Mouse (Mus musculus) yolk sac, embryonic 10.5 days (tissue): ENCODE measurements around the gene Lhx1.
A peak's percentile ranks its signal among the peaks of the same experiment; 100 is the strongest.

Experiments
- DNase-seq: peaks from one replicate; pipeline ENCODE4 v3.0.0-alpha.2; 2017; ENCODE audit warnings: low spot score

The Lhx1 gene

DNA sequence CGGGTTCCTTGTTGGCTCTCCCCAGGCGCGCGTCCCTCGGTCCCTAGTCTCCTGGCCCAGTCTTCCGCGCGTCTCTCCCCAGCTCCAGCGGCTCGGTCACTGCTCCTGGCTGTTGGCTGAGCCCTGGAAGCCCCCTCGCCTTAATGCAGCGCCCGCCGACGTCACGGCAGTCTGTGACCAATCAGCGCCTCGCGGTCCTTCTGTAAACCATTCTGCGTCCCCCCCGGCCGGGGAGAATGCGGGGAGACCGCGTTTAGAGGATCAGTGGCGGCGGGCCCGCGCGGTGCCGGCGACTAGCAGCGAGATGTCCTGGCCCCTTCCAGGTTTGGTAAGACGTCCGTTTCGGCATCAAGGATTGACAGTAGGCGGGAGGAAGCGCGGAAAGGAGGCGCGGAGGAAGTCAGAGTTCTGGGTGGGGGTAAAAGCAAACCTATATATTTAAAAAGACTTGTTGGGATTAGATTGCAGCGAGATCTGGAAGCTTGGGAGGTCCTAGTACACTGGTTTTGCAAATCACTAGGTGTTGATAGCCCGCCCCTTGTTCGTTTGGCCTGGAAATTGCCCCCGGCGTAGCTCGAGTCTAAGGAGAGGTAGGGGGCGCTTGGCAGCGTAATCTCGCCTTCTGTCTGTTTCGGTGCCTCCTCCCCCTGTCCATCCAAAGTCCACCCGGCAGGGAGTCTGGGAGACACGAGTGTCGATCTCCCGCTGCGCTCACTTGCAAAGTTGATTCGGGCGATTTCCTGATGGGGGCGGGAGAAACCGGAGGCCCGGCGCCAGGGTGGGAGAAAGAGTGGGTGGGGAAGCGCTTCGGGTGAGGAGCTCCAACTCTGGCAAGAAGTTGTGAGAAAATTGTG is at the start of gene Lhx1:
TSS of gene Lhx1 (minus strand) at position 115 of the 854 bp plus-strand sequence.
- peak; percentile 81 for DNase-seq

DNA sequence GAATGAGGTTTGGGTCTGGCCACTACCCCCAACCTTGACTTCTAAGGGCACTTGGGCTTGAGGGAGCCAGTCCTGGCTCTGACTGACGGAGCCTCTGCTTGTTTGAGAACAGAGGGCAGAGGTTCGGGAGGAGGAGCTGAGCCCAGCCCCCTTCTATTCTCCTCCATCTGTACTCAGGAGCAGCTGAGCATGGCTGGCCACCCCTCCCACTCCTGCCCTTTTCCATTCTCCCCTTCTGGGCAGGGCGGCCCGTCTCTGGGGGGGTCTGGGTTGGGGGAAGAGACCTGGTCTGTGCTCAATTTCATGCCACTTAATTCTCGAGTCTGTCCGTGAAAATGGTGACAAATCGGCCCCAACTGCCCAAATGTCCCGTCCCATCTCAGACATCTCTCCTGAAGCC is 49.5 kb upstream of the Lhx1 start:
- DNase-seq: no peak

DNA sequence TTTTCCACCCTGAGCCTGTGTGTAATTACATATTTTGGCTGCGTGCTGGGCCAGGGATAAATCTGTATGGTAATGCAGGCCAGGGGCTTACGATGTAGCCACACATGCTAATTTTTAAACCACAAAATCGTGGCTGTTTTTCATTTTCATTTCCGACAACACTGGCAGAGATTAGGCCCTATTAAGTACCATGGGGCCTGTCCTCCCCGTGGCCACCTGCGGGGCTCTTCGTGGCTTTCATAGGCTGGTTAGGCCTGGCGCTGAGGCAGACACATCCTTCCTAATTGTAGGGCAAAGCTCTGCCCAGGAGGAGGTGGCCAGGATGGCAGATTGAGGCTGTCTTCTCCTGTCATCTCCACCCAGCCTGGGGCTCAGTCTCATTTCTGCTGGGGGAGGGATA is 48.3 kb upstream of the Lhx1 start:
- DNase-seq: no peak

DNA sequence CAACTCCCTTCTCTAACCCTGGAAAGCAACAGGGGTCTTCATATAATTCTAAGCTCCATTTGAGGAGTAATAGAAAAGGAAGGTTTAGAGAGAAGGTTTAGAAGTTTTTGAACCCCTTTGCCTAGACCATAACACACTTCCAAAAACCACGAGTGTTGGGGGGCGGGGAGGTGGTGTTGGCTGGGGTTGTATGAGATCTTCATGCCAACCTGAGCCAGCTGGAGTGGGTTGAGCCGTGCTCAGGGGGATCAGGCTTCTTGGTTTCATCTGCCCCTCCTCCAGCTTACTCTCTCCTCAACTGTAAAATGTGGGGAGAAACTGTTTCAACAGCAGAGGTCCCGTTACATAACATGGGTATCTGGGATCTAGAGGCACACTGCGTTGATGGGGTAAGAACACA is 45.5 kb upstream of the Lhx1 start:
- no peak for DNase-seq

DNA sequence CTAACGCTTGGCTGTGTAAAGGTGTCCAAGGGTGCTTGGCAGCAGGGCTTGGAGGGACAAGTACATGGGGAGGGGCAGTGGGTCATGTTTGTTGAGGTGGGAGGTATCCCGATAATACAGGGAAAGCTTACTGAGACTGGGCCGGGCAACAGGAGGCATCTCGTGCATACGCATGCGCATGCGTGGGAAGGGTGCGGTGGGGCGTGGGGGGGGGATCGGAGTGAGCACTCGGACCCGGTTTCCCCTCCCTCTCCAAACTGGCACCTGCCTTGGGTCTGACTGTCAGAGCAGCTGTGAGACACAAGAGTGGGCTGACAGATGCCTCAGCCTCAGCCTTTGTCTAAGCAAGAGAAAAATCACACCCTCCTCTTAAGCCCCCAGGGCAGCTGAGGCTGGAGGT is 45.1 kb upstream of the Lhx1 start:
- DNase-seq: no peak

DNA sequence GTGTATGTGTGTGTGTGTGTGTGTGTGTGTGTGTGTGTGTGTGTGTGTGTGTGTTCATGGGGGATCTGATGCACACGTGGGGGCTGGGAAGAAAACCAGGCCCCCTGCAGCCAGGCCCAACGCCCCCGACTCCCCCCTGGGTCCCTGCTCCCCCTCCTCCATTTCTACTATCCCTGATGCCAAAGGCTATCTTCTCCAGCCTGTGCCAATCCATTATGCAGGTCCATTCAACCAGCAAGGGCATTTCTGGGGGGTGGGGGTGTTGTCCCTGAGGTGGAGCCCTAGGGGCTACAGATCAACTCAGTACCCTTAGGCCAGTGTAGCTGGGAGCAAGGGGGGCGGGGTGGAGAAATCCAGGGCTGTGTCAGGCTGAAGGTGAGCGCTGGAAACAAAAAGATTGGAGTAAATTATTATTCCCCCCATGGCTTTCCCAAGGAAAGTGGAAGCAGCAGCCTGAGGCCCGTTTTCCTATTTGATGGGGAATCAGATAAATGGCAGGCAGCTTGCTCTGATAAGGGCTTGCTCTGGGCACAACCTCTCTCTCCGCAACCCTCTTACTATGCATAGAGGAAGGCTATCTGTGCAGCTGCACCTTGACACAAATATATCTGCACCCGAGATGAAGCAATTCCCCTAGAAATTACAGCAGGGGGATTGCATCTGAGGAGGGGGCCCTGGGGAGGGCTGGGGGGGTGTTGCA is 43.9 kb upstream of the Lhx1 start:
- no peak for DNase-seq

DNA sequence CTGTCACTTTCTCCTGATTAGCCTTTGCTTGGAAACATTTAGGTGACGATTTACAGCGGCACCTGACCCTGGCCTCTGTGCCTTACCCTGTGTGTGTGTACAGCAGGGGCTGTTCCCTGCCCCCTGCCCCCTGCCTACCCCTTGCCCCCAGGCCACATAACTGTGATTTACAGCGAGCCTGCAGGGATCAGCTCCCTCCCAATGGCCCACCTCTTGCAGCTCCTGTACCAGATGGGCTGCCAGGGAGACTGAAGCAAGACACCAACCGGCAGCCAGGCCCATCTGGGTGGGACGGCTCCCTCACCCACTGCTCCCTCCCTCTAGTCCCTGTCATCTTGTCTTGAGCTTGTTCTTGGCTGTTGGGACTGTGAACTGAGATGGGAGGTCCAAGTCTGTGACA is 43.1 kb upstream of the Lhx1 start:
- DNase-seq: peak; percentile 19

DNA sequence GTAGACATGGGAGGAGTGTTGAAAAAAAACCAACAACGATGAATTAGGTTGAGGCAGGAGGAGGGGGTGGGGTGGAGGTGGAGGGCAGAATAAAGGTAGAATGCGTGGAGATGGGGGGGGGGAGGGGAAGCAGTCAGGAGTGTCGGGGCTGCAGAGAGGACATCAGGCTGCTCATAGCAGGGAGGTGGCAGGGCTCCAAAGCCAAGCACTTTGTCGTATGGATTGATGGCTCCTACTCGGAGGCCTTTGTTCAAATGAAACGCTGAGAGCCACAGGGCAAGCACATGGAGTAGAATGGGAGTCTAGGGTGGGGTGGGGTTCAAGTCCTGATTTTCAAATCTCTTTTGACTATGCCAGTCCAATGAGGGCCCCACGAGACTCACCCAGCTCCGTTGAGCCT is 41.4 kb upstream of the Lhx1 start:
- no peak for DNase-seq

DNA sequence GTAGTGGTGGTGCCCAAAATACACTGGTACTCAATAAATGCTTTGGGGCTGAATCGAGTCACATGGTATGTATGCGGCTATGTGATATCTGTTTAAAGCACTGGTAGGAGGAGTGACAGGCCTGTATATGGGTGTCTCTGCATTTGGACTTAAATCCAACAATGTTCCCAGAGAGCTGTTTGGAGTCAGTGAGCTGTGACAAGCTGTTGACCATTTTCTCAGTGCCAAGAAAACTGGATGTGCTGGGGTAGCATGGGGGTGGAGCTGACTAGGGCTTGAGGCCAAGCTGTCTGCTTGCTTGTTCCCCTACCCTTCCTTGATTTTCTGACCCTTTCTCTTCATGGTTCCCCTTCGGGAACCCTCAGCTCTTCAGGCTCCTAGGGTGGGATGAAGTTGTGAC is 39.9 kb upstream of the Lhx1 start:
- no peak for DNase-seq

DNA sequence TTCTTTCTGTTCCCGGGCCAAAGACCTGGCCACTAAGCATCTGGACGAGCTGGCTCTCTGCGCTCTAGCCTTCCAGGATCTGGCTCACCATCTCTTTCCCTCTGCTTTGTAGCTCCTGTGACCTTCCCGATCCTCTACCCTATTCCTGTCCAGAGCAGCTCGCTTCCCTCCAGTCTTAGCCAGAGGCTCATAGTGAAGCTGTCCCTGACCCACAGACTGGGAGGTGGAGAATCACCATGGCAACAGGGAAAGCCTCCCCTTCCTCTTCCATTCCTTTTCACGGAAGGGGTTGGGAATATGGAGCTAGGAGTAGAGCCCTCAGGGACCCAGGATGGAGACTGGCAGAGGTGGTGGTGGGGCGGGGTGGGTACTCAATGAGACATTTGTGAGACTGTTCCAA is 38.0 kb upstream of the Lhx1 start:
- no peak for DNase-seq

DNA sequence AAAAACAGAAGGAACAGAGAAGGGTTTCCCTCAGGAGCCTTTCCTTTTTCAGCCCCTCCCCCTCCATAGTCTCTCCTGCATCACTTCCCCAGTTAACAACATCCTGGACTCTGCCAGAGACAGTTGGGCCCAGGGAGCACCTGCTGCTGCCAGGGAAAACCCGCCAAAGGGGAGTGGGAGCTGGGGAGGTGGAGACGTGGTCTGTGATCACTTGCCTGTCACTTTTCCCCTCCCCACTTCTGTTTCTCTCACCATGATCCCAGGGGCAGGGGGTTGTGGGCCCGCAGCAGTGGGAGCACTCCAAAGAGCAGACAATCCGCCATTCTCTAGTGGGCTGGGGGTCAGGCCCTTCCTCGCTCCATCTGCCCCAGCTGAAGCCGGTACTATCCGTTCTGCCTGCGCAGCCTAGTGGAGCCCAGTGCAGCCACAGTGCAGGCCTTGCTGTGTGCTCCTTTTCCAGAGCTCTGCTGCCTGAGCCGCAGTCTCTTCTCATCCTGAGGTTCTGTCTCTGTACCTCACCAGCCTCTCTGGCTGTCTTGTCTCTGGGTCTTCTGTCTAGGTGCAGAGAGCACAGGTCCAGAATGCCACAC is 37.5 kb upstream of the Lhx1 start:
- no peak for DNase-seq

DNA sequence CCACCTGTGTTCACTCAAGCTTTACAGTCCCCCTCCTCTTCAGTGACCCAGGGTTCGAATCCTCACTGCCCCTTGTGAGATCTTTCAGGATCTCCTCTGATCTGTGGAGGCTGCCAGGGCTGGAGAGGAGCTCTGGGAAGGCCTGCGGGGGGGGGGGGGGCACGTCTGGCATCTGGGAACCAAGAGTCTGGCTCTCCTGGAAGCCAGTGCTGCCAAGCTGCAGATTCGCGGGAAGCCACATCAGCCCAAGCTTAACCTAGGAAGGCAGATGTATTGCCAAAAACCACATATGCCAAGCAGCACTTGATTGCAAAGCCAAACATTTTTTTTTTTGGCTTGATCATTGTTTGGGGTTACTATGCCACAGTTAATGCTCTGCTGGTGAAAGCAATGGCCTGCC is 36.2 kb upstream of the Lhx1 start:
- DNase-seq: no peak

DNA sequence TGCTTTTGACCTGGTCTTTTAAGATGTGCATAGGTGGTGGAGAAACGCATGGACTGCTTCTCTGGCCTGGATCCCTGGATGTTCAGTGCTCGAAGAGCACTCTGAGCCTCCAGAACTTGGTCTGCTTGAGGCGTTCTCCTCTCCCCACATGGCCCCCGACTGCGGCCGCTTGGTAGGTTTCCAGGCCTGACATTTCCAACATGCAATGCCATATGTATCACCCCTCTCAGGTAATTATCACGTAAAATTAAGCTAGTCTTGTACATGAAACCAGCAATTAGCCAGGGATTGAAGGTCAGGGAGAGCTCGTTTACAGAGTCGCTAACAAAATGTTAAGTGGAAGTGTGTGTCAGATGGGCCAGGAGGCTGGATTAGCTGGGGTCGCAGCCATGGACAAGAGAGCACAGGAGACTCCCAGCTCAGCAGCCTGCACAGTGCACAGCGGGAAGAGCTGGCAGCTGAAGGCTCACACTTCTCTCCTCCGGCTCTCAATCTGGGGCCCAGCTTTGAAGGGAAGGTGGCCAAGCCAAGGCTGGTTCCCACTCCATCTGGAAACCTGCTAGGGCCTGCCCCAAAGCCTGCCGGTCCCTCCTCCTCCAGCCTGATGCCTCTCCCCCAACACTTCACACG is 28.6 kb upstream of the Lhx1 start:
- DNase-seq: no peak

DNA sequence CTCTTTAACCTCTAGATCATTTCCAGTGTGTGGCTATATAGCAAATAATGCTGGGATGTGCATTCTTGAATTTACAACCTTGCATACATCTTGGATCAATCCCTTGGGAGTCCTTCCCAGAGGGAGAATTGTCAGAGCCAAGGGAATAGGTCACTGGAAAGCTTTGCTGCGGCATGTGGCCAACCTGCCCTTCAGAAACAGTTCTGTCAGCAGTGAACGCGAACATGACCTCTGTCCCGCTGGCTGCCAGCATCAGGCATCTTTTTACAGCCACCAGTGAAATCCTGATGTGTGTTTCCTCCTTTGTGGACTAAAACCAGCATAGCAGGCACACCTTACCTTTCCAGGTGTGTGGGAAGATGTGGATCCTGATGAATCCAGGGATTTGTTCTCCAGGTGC is 26.0 kb upstream of the Lhx1 start:
- no peak for DNase-seq

DNA sequence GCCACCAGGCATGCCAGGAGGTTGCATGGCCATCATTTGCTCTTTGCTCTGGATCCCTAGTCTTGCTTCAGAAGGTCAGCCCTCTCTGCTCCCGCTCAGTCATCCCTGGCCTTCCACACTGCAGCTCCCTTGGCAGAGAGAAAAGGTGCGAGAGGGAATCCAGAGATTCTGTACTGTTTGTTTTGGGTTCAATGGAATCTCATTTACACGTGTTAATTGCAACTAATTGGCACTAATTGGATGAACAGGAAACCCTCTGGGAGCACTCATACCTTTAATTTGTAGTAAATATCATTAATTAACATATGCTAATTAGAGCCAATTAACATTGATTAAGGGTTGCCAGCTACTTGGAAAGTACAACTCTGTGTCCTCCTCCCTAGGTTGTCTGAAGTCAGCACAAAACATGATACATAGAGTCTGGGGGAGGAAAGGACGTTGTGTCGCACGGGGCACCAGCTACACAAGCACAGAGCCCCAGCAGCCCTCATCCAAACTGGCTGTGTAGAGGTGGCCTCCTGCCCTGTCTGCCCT is 24.0 kb upstream of the Lhx1 start:
- no peak for DNase-seq

DNA sequence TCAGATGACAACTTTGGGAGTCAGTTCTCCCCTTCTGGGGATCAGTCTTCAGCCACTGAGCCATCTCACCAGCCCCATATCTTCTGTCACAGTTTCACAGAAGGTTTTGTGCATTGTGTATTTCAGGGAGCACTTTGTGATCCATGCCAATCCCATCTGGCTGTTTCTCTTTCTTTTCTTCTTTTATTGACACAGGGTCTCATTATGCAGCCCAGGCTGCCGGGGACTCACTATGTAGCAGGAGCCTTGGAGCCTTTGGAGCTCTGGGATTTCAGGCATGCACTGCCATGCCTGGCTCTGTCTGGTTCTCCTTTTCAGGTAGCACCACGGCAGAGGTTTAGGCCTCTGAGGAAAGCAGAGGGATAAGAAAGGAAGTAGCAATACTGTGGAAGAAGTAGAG is 23.0 kb upstream of the Lhx1 start:
- DNase-seq: no peak

DNA sequence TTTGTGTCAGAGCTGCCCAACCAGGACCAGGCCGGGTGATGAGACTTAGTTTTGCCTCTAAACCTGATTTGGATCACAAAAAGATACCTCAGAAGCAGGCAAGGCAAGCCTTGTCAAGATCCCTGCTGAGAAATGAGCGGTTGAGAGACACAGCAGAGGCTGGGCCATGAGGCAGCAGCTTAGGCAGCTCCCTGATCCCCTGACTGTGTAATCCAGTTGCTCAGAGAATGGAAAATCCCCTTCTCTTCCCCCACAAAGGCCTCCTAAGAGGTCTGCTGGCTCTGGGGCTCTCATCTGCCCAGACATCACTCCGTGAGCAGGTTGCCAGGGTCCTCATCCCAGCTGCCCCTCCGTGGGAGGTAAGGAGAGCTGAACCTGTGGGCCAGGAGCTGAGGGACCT is 14.6 kb upstream of the Lhx1 start:
- no peak for DNase-seq

DNA sequence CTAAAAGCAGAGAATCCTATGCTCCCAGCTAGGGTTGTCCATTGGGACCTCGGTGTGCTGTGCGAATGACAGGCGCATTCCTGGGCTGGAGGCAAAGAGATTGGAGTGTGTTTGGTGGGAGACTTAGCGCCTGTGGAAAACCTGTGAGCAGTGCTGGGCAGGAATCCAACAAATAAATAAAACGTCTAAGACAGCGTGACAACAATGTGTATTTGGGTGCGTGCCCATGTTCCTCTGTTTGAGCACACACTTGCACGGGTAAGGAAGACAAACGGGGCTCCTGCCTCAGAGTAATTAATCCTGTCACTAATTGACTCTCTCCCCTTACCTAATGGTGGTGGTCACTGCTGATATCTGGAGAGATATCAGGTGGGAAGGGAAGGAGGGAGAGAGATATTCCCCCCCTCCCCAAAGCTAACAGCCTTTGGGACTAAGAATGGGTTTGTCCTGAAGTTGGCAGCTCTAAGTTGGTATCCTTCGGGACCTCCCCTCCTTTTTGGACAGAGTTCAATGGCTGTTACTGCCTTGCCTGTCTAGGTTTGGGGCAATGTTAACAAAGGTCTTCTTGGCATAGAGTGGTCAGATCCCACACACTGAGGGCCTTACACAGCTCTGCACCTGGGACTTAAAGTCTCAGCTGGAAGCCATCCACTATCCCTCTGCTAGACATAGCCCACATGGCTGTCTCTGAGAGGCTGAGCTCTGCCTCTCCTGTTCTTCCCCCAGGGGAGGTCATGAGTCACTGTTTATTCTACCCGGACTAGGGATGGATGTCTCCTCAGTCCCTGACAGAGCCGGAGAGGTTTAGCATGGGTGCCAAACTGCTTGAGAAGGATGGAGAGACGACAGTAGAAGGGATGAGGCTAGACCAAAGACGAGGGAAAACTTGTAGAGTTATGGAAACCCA is 4.7 kb upstream of the Lhx1 start:
- no peak for DNase-seq

DNA sequence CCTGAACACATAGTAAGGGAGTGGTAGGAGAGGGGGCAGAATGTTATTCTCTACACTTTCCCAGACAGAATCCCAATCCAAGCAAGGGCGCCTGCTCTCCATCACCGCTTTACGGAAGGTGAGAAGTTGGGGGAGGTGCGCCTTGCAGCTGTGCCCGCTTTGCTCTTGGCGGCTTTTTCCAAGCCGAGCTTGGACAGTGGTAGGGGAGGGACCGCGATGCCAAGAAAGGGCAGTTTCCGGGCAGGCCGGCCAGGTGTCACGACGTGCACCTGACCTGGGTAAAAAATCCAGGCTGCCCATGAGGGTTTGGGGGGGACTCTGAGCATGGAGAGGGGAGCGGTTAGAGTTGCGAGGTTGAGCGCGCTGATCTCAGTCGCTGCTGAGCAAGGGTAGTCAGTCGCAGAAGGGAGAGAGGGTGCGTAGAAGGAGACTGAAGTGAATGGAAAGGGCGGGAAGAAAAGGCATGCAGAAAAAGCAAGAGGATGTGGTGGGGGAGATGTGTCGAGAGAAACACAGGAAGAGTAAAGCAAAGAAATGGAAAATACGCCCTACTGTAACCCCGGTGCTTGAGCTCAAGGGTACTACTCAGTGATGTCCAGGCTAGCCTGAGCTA is 3.9 kb upstream of the Lhx1 start:
- no peak for DNase-seq

DNA sequence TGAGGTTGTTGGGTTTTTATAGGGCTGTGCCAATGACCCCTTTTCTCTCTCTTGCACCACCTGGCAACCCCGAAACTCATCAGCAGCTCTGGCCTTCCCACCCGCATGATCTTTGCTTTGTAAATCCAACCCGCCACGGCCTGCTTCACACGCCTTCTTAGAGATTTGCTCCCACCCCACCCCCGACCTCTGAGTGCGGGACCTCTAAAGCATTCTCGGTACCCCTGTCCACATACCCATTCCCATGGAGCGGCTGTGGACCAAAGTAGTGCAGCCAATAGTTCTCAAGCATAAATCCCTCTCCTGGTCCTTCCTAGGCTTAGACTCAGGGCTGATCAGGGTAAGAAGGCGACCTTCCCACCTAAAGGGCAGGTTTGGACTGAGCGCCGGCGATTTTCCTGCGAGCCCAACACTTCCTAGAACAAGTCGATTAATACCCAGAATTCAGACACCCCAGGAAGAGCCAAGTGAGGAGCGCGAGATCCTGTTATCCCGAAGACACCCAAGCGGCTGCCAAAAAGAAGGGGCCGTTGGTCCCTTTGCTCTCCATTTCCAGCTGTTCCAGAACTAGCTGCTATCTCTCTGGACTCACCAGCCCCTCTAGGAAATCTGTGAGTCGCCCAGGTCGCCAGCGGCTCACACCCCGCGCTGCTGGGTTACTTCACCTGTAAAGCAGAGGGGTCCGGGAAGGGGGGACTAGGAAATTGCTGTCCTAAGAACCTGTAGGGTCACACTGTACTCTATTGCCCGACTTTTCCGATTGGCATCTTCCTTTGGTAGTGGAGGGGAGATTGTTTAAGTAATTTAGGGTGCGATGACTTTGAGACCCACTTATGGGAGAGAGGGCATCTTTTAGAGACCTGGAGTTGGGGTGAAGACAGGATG is 1.9 kb upstream of the Lhx1 start:
- DNase-seq: no peak
